Mouse (Mus musculus): ENCODE results near the gene Pef1. TPM values are rescaled to one million over a fixed set of nuclear protein-coding genes. Genes with fewer than 3 reads are reported as not detected.
A peak's percentile ranks its signal among the peaks of the same experiment; 100 is the strongest.

Pef1 gene
- polyA plus RNA-seq, 1 experiment from 2014 or later: 81.7 TPM

DNA sequence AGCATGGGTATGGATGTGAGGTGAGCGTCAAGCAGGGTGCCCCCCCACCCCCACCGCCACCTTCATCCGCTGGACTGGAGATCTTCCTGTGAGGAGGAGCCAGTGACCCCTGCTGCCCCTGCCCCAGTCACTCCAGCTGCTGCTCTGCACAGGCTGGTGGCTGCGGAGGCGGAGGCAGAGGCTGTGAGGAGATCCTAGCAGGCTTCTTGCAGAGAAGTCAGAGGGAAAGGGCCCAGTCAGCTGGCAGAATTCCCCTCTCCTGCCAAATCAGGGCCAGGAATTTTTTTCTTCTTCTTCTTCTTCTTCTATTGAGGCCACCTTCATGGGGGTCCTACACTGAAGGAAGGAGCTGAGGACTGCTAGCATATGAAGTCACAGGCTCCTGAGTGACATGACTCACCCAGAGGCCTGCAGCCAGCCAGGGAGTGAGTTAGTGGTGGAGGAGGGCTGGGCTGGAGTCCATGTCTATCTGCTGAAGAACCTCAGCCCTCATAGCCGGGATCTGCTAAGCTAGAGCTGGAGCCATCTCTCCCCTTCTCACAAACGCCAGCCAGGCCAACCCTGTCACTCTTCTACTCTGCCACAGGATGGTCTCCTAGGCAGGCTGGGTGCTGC lies 17.9 kb upstream of the Pef1 start:
- H3K27ac ChIP-seq (ENCODE audit: low read length): no peak overlapping the region
- WGBS: 50% methylated on average over 7 of the region's 7 CpGs
- H3K4me1 ChIP-seq (ENCODE audit: control insufficient read depth, insufficient read depth, low read length): no peaks in the 10 kb centered on the region
- no peaks in the 10 kb centered on the region for H3K36me3 ChIP-seq (ENCODE audit: control insufficient read depth, insufficient read depth, low read length)
- ATAC-seq: no peak
- no peak overlapping the region for H3K9ac ChIP-seq (ENCODE audit: low read depth, low read length)
- no peaks in the 10 kb centered on the region for H3K9me3 ChIP-seq (ENCODE audit: control insufficient read depth, low read length)
- no peaks in the 10 kb centered on the region for H3K27me3 ChIP-seq (replicated peaks; ENCODE audit: control insufficient read depth, insufficient read depth, low read length)
- H3K4me2 ChIP-seq (ENCODE audit: low read depth, low read length): no peak overlapping the region
- H3K4me3 ChIP-seq (ENCODE audit: low read length): no peak overlapping the region

GRCm38 (mm10) chr4:130085246-130085820 lies 17.0 kb upstream of the Pef1 start:
- Histone ChIP-seq H3K27ac (ENCODE audit: low read length) (no peak overlapping the region), H3K4me1 (ENCODE audit: control insufficient read depth, insufficient read depth, low read length) (no peaks in the 10 kb centered on the region), H3K9ac (ENCODE audit: low read depth, low read length) (peak overlapping the region; percentile 10; the same call in 1 of the 2 replicates), H3K36me3 (ENCODE audit: control insufficient read depth, insufficient read depth, low read length) (no peaks in the 10 kb centered on the region), H3K9me3 (ENCODE audit: control insufficient read depth, low read length) (no peaks in the 10 kb centered on the region), H3K4me3 (ENCODE audit: low read length) (no peak overlapping the region), H3K27me3 (replicated peaks; ENCODE audit: control insufficient read depth, insufficient read depth, low read length) (no peaks in the 10 kb centered on the region), H3K4me2 (ENCODE audit: low read depth, low read length) (no peak overlapping the region)
- 75% methylated on average over 12 of the region's 12 CpGs for WGBS
- no peak for ATAC-seq

DNA sequence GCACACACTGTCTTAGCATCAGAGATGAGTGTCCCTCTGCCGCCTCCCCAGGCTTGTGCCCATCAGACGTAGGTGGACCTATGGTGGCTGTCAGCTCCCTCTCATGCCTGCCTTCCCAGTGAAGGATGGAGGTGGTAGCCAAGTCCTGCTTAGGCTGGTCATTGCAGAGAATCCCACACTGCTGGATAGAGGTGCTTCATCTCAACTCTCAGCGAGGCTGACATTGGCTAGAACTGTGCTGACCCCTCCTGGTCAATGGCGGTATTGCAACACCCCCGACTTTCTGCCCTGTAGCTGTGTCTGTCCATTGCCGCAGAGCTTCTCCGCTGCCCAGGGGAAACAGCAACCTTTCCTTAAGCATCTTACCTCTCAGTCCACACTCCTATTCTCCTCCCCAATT lies 15.1 kb upstream of the Pef1 start:
- Histone ChIP-seq H3K9ac (ENCODE audit: low read depth, low read length) (no peak overlapping the region; the same call in 1 of the 2 replicates), H3K9me3 (ENCODE audit: control insufficient read depth, low read length) (no peaks in the 10 kb centered on the region), H3K27ac (ENCODE audit: low read length) (no peak overlapping the region), H3K36me3 (ENCODE audit: control insufficient read depth, insufficient read depth, low read length) (no peaks in the 10 kb centered on the region), H3K4me2 (ENCODE audit: low read depth, low read length) (no peak overlapping the region), H3K4me1 (ENCODE audit: control insufficient read depth, insufficient read depth, low read length) (no peaks in the 10 kb centered on the region), H3K4me3 (ENCODE audit: low read length) (no peak overlapping the region), H3K27me3 (replicated peaks; ENCODE audit: control insufficient read depth, insufficient read depth, low read length) (no peaks in the 10 kb centered on the region)
- WGBS: 16% methylated on average over 7 of the region's 7 CpGs
- peak; percentile 58; the same call in 1 of the 2 replicates for ATAC-seq

DNA sequence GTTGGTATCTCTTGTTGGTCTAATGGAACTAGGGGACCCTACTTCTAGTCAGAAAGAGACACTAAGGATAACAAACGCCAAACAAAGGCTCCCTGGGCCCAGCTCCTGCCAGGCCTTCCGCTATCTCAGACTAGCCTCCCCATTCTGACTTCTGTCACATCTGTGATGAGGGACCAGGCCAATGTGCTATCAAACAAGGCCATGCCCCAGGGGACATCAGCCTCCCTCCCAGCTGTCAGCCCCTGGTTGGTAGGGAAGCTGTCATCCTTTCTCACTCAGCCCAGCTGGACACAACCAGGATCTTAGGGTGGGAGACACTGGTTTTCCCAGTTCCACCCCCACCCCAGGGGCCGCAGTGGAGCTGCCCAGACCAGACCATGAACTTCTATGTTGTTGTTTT lies 7.2 kb upstream of the Pef1 start:
- H3K27me3 ChIP-seq (replicated peaks; ENCODE audit: control insufficient read depth, insufficient read depth, low read length): no peaks in the 10 kb centered on the region
- no peak for ATAC-seq
- H3K9me3 ChIP-seq (ENCODE audit: control insufficient read depth, low read length): no peaks in the 10 kb centered on the region
- 70% methylated on average over 3 of the region's 3 CpGs for WGBS
- no peak overlapping the region for H3K9ac ChIP-seq (ENCODE audit: low read depth, low read length)
- H3K27ac ChIP-seq (ENCODE audit: low read length): no peak overlapping the region
- 0 out of 2 replicates have a peak, but pooled peaks cover 10% of the 10 kb centered on the region for H3K4me1 ChIP-seq (ENCODE audit: control insufficient read depth, insufficient read depth, low read length)
- no peak overlapping the region for H3K4me3 ChIP-seq (ENCODE audit: low read length)
- no peak overlapping the region for H3K4me2 ChIP-seq (ENCODE audit: low read depth, low read length)
- H3K36me3 ChIP-seq (ENCODE audit: control insufficient read depth, insufficient read depth, low read length): no peaks in the 10 kb centered on the region

GRCm38 (mm10) chr4:130101183-130101582 lies 1.2 kb upstream of the Pef1 start:
- Histone ChIP-seq H3K4me2 (ENCODE audit: low read depth, low read length) (no peak overlapping the region; the same call in 1 of the 2 replicates), H3K4me3 (ENCODE audit: low read length) (no peak overlapping the region), H3K27ac (ENCODE audit: low read length) (no peak overlapping the region), H3K4me1 (ENCODE audit: control insufficient read depth, insufficient read depth, low read length) (peaks cover 27% of the 10 kb centered on the region), H3K9ac (ENCODE audit: low read depth, low read length) (no peak overlapping the region), H3K27me3 (replicated peaks; ENCODE audit: control insufficient read depth, insufficient read depth, low read length) (no peaks in the 10 kb centered on the region), H3K9me3 (ENCODE audit: control insufficient read depth, low read length) (peaks cover 3% of the 10 kb centered on the region; the same call in 1 of the 2 replicates), H3K36me3 (ENCODE audit: control insufficient read depth, insufficient read depth, low read length) (no peaks in the 10 kb centered on the region)
- 48% methylated on average over 8 of the region's 8 CpGs for WGBS
- ATAC-seq: no peak

- 81% methylated on average over 12 of the region's 12 CpGs for WGBS
- Histone ChIP-seq H3K27me3 (replicated peaks; ENCODE audit: control insufficient read depth, insufficient read depth, low read length) (no peaks in the 10 kb centered on the region), H3K9ac (ENCODE audit: low read depth, low read length) (no peak overlapping the region), H3K9me3 (ENCODE audit: control insufficient read depth, low read length) (peaks cover 3% of the 10 kb centered on the region; the same call in 1 of the 2 replicates), H3K4me2 (ENCODE audit: low read depth, low read length) (no peak overlapping the region), H3K36me3 (ENCODE audit: control insufficient read depth, insufficient read depth, low read length) (no peaks in the 10 kb centered on the region), H3K4me1 (ENCODE audit: control insufficient read depth, insufficient read depth, low read length) (peaks cover 34% of the 10 kb centered on the region), H3K4me3 (ENCODE audit: low read length) (no peak overlapping the region), H3K27ac (ENCODE audit: low read length) (peak overlapping the region; percentile 90)
- no peak for ATAC-seq
Measured at GRCm38 (mm10) chr4:130103632-130104031, 1.3 kb downstream of the Pef1 start.

- Histone ChIP-seq H3K4me1 (ENCODE audit: control insufficient read depth, insufficient read depth, low read length) (peaks cover 42% of the 10 kb centered on the region), H3K36me3 (ENCODE audit: control insufficient read depth, insufficient read depth, low read length) (no peaks in the 10 kb centered on the region), H3K4me3 (ENCODE audit: low read length) (no peak overlapping the region), H3K9me3 (ENCODE audit: control insufficient read depth, low read length) (peaks cover 3% of the 10 kb centered on the region; the same call in 1 of the 2 replicates), H3K27ac (ENCODE audit: low read length) (peak overlapping the region; percentile 90), H3K4me2 (ENCODE audit: low read depth, low read length) (peak overlapping the region; percentile 27; the same call in 1 of the 2 replicates), H3K27me3 (replicated peaks; ENCODE audit: control insufficient read depth, insufficient read depth, low read length) (no peaks in the 10 kb centered on the region), H3K9ac (ENCODE audit: low read depth, low read length) (0 out of 2 replicates have a peak overlapping the region, but pooled peaks have one; percentile 24)
- WGBS: 45% methylated on average over 4 of the region's 4 CpGs
- peak; percentile 73 for ATAC-seq
Measured at GRCm38 (mm10) chr4:130104584-130104983, 2.2 kb downstream of the Pef1 start.

DNA sequence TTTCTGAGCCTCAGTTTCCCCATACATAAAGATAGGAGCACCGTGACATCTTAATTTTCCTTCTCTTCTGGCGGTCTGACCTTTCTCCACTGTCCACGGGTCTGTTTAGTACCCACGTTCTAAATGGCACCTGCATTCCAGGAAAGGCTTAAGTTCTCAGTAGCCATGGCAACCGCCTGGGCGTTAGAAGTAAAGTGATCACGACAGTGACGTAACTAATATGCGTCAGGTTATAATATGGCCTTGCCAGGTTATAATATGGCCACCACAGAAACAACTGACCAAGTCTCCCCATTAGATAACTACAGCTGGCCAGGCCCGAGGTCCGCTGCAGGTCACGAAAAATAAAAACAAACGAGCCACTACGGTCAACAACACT lies 4.7 kb downstream of the Pef1 start:
- Histone ChIP-seq H3K9ac (ENCODE audit: low read depth, low read length) (peak overlapping the region; percentile 46; the same call in 1 of the 2 replicates), H3K4me1 (ENCODE audit: control insufficient read depth, insufficient read depth, low read length) (peaks cover 44% of the 10 kb centered on the region), H3K27ac (ENCODE audit: low read length) (peak overlapping the region; percentile 11), H3K9me3 (ENCODE audit: control insufficient read depth, low read length) (peaks cover 3% of the 10 kb centered on the region; the same call in 1 of the 2 replicates), H3K27me3 (replicated peaks; ENCODE audit: control insufficient read depth, insufficient read depth, low read length) (no peaks in the 10 kb centered on the region), H3K4me3 (ENCODE audit: low read length) (peak overlapping the region; percentile 76), H3K36me3 (ENCODE audit: control insufficient read depth, insufficient read depth, low read length) (no peaks in the 10 kb centered on the region), H3K4me2 (ENCODE audit: low read depth, low read length) (peak overlapping the region; percentile 46)
- WGBS: 12% methylated on average over 14 of the region's 14 CpGs
- peak; percentile 46 for ATAC-seq

DNA sequence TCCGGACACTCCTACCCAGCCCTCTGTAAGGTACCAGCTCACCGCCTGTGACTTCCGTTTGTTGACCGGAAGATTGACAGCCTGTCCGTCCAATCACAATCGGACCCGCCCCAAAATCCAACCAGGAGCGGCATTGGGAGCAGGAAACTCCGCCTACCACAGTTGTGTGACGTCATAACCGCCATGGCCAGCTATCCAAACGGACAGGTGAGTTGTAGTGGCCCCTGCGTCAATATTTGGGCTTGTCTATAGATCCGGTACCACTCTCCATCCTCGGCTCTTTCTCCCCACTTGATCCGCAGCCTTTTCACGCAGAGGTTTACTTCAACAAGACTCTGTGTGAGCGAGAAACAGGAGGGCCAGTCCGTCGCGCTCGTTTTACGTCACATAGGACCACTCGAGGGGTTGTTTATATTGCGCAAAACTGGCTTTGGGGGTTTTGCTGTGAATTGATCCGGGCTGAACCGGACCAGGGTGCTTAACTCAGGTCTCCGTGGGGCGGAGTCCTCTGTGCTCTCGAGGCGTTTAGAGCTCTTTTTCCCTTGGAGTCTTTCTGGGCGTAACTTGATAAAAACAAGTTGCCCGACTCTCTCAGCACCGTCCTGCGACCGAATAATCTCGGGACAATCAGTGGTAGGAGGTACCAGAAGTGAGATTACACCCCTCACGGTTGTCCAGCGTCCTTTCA lies 5.2 kb downstream of the Pef1 start:
- peaks cover 39% of the 10 kb centered on the region for H3K4me1 ChIP-seq (ENCODE audit: control insufficient read depth, insufficient read depth, low read length)
- H3K27ac ChIP-seq (ENCODE audit: low read length): peak overlapping the region; percentile 82
- peak overlapping the region; percentile 70 for H3K4me2 ChIP-seq (ENCODE audit: low read depth, low read length)
- no peaks in the 10 kb centered on the region for H3K36me3 ChIP-seq (ENCODE audit: control insufficient read depth, insufficient read depth, low read length)
- H3K27me3 ChIP-seq (replicated peaks; ENCODE audit: control insufficient read depth, insufficient read depth, low read length): no peaks in the 10 kb centered on the region
- H3K9ac ChIP-seq (ENCODE audit: low read depth, low read length): peak overlapping the region; percentile 75
- ATAC-seq: peak; percentile 88
- under 1% methylated on average over 39 of the region's 39 CpGs for WGBS
- peaks cover 3% of the 10 kb centered on the region; the same call in 1 of the 2 replicates for H3K9me3 ChIP-seq (ENCODE audit: control insufficient read depth, low read length)
- peak overlapping the region; percentile 76 for H3K4me3 ChIP-seq (ENCODE audit: low read length)

All from intestine, embryonic 16.5 days (tissue).